Mouse (Mus musculus) erythroid progenitor cell, adult 5-6 weeks (primary cell): ENCODE measurements around the gene 4430402I18Rik. TPM values are rescaled to one million over a fixed set of nuclear protein-coding genes. Genes with fewer than 3 reads are reported as not detected.

ENCODE experiments used
- ATAC-seq: replicated peaks from 2 replicates; pipeline ENCODE4 v1.8.0; 2016; ENCODE audit warnings: moderate number of reproducible peaks, mild to moderate bottlenecking, moderate TSS enrichment, inconsistent platforms; ENCODE audit not compliant: poor library complexity, low FRiP score, severe bottlenecking
- total RNA-seq, 2 experiments: library from RNA; stranded (forward) in 1 of 2; stranded (reverse) in 1 of 2; fragments of 150-400 nt in 1 of 2; fragments of 186-747, 209-891 nt in 1 of 2; gene quantifications; 2 replicates each; pipeline versions ENCODE4 v1.2.3 to v1.2.4; 2015 to 2017; ENCODE audit warnings: low replicate concordance in 2 of 2

The 4430402I18Rik gene
- total RNA-seq, 2 experiments from 2014 or later = not detected

DNA sequence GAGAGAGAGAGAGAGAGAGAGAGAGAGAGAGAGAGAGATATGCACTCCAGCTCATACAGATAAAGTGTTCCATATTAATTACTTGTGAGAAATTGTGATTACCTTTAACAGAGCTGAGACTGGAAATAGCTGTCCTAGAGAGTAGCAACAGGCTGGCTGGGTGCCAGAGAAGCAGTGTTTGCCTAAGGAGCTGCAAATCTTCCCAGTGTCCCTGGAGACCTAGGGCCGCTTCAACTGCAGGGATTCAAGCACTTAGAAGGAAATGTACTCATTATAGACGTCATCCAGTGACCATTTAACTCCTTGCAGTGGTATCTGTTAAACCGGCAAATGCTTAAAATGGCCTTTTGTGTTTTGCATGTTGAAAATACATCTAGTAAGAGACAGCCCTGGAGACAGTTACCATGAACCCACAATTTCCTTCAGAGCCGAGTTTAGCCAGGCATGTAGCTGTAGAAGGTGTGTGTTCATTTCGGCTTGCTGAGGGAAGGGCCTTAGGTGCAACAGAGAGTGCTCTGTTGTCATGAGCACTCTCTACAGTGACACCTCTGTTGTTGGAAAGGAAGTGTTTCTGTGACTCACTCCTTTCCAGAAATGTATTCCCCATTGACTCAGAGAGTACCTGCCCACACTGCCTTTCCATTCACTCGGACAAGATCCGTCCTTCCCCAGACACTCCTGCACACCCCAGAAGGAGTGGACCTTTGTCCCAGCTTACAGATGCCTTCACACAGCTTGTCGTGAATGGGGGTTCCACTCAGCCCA lies 122.5 kb downstream of the 4430402I18Rik start:
- no peak for ATAC-seq

Other genes with a start within 250 kb of the 4430402I18Rik start
- gene Slc1a1, start 132.8 kb downstream of the 4430402I18Rik start, total RNA-seq (2015; ENCODE audit: low replicate concordance) = not detected in 2 replicates
- not detected in 2 replicates for gene Slc1a1, start 132.8 kb downstream of the 4430402I18Rik start, total RNA-seq (2017; ENCODE audit: low replicate concordance)
- gene Plpp6, start 3.8 kb downstream of the 4430402I18Rik start, total RNA-seq (2015; ENCODE audit: low replicate concordance) = 0.42 and 3.2 TPM in 2 replicates
- 1.5 TPM in 1 of 2 replicates, not detected in the other for gene Plpp6, start 3.8 kb downstream of the 4430402I18Rik start, total RNA-seq (2017; ENCODE audit: low replicate concordance)
- gene Cdc37l1, start 22.6 kb upstream of the 4430402I18Rik start, total RNA-seq (2015; ENCODE audit: low replicate concordance) = 43.2 and 45.4 TPM in 2 replicates
- gene Cdc37l1, start 22.6 kb upstream of the 4430402I18Rik start, total RNA-seq (2017; ENCODE audit: low replicate concordance) = 41.8 and 53.5 TPM in 2 replicates
- 13.0 and 19.5 TPM in 2 replicates for gene Ak3, start 80.2 kb upstream of the 4430402I18Rik start, total RNA-seq (2015; ENCODE audit: low replicate concordance)
- gene Ak3, start 80.2 kb upstream of the 4430402I18Rik start, total RNA-seq (2017; ENCODE audit: low replicate concordance) = 10.4 and 10.8 TPM in 2 replicates
- gene Rcl1, start 133.6 kb upstream of the 4430402I18Rik start, total RNA-seq (2015; ENCODE audit: low replicate concordance) = 7.6 and 13.8 TPM in 2 replicates
- gene Rcl1, start 133.6 kb upstream of the 4430402I18Rik start, total RNA-seq (2017; ENCODE audit: low replicate concordance) = 15.1 and 17.5 TPM in 2 replicates